ENCODE assay signal across 8 mouse cellular contexts in the genomic region with DNA sequence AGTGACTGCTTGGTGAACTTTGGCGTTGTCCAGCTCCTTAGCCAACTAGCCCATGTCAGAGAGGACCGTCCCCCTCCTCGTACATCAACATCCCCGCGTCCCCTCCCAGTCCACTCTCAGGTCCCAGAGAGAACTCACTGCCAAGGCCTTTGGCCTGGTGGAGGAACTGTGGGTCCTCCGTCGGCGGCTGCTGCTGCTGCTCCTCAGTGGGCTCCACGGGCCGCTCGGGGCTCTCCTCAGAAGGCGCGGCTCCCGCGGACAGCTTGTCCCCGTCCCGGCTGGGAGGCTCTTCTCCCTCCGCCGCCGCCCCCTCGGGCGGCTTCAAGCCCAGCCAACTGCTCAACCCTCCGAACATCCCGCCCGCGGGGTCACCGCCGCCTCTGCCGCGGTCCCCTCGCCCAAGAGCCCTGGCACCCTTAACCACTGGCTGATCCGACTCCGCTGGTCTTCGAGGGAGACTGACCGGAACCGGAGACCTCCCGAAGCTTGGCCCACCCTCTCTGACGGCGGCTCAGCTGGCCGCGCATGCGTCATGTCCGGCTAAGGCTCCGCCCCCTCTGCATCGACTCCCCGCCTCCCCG. TPM values are rescaled to one million over a fixed set of nuclear protein-coding genes. Genes with fewer than 3 reads are reported as not detected.
DNase-seq lines count a peak whose midpoint lies in the region; ATAC-seq lines count a peak whose summit lies in the region.

A gene (minus strand): TSS at position 517 of the 581 bp plus-strand sequence.

- peak; percentile 52 for DNase-seq in R1 (ENCODE audit: low read depth, low spot score)
- peak; percentile 83 to 91 for DNase-seq in cerebellum, postnatal 25 days
- DNase-seq in frontal cortex, postnatal 36 days (ENCODE audit: low spot score in 2 of 2), result peak; percentile 66 to 72
- DNase-seq in hindbrain, embryonic 14.5 days (ENCODE audit: low spot score), result peak; percentile 82
- DNase-seq in left cerebral cortex, adult 11 months (ENCODE audit: low spot score), result peak; percentile 67
- peak; percentile 86 for DNase-seq in lung, postnatal 36 days
- peak; percentile 85 for DNase-seq in retina, embryonic 14.5 days (ENCODE audit: low spot score)
- DNase-seq in thymus, postnatal 36 days, result peak; percentile 80

- peak within 1 kb of the TSS; percentile 49; the same call in 1 of the 2 replicates for H3K27ac ChIP-seq in hindbrain, embryonic 14.5 days

- H3K4me3 ChIP-seq in hindbrain, embryonic 14.5 days (replicated peaks; ENCODE audit: low read length), result peak within 1 kb of the TSS; percentile 72

- peak; percentile 96 for ATAC-seq in hindbrain, embryonic 14.5 days (ENCODE audit: low FRiP score)

- H3K9ac ChIP-seq in hindbrain, embryonic 14.5 days, result peak within 1 kb of the TSS; percentile 76

- WGBS in hindbrain, embryonic 14.5 days, result 16% methylated on average over 31 of the region's 47 CpGs

- no peaks in the 10 kb centered on the region for H3K36me3 ChIP-seq in hindbrain, embryonic 14.5 days (replicated peaks; ENCODE audit: control insufficient read depth, insufficient read depth)

- H3K9me3 ChIP-seq in hindbrain, embryonic 14.5 days (ENCODE audit: control insufficient read depth, low read length), result no peaks in the 10 kb centered on the region

- H3K4me2 ChIP-seq in hindbrain, embryonic 14.5 days (replicated peaks), result peak within 1 kb of the TSS; percentile 60

- H3K4me1 ChIP-seq in hindbrain, embryonic 14.5 days (replicated peaks; ENCODE audit: control insufficient read depth, insufficient read depth, low read length), result 0 out of 2 replicates have a peak, but pooled peaks cover 6% of the 10 kb centered on the region

- no peaks in the 10 kb centered on the region for H3K27me3 ChIP-seq in hindbrain, embryonic 14.5 days (ENCODE audit: control insufficient read depth, insufficient read depth, low read length)

RNA-seq across cellular contexts. Expression of the gene that starts here (rescaled TPM):
- polyA plus RNA-seq in hindbrain, embryonic 14.5 days (2014; fragmentation: Nextera tagmentation; extraction: Ambion mirVana), result 36.0 and 39.1 TPM in 2 replicates

Comparison
In these comparisons a context has a peak if more than half of its experiments do, and no peak if none do; other contexts are left out.
1. Peak in every context shown above with its lines: DNase-seq, ATAC-seq, H3K4me3 ChIP-seq and H3K27ac ChIP-seq.